Mouse (Mus musculus): ENCODE results near the gene Cenpb. TPM values are rescaled to one million over a fixed set of nuclear protein-coding genes. Genes with fewer than 3 reads are reported as not detected.

Gene Cenpb
- total RNA-seq, 1 experiment: 38.5 TPM

DNA sequence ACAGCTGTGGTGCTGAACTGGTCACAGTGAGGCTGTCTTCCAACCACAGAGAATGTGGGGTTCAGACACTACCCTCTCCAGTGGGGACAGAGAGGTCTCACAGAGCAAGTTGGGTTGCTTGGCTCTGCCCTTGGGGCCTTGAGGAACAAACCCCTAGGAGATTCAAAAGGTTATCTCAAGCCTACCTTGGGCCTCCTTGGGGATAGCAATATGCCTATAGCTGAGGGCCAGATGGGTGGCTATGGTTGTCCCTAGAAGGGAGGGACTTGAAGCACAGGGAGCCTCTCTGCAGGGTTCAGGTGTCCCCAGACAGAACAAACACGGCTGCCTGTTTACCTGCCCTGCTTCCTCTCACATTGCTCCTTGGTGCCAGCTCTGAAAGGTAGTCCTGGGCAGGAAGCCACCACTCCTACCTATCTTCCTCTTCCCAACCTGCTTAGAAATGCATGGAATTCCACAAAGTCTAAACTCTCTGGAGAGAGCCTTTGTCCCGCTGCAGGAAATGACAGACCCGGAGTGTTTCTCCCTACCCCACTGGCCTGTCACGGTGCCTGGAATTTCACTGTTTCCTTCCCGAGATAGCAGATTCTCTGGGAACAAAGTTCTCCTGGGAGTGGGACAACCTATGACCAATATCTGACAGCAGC is 39.9 kb downstream of the Cenpb start:
- no peak overlapping the region for H3K4me3 ChIP-seq (ENCODE audit: insufficient read depth in 1 of 2, low read depth in 1 of 2, low read length in 2 of 2, poor library complexity in 1 of 2, severe bottlenecking in 1 of 2)
- no peaks in the 10 kb centered on the region for H3K9me3 ChIP-seq (ENCODE audit: control insufficient read depth, insufficient read depth, low read depth, low read length)
- peaks cover 3% of the 10 kb centered on the region; the same call in 1 of the 2 replicates for H3K36me3 ChIP-seq (ENCODE audit: control insufficient read depth, insufficient read depth, low read length, poor library complexity, severe bottlenecking)
- H3K9ac ChIP-seq (ENCODE audit: insufficient read depth, low read depth, low read length, poor library complexity, severe bottlenecking): no peak overlapping the region
- in situ Hi-C loops (cut with MboI; ENCODE audit: low sequenced_read_pairs in 2 of 2, unreplicated experiment in 2 of 2): no loop called here
- no peak for TF ChIP-seq ZNF384 (IDR thresholded peaks at IDR 0.05; ENCODE audit: low read depth, low read length)
- no peak for TF ChIP-seq CHD2 (IDR thresholded peaks at IDR 0.05; ENCODE audit: low read depth, low read length)
- TF ChIP-seq MAFK (IDR thresholded peaks at IDR 0.05; ENCODE audit: insufficient read depth, low read depth, low read length): no peak
- TF ChIP-seq HCFC1 (IDR thresholded peaks at IDR 0.05; ENCODE audit: borderline replicate concordance, insufficient read depth, low read length): no peak
- TF ChIP-seq ZC3H11A (IDR thresholded peaks at IDR 0.05; ENCODE audit: borderline replicate concordance, low read depth, low read length): no peak
- no peak for DNase-seq (ENCODE audit: low read depth, low spot score)
- peaks cover 0 to 8% of the 10 kb centered on the region in 2 experiments; a peak in 1 of 4 replicates for H3K4me1 ChIP-seq (ENCODE audit: control insufficient read depth in 2 of 2, insufficient read depth in 2 of 2, low read length in 2 of 2, poor library complexity in 1 of 2)
- H3K27ac ChIP-seq (ENCODE audit: insufficient read depth, low read depth, low read length, poor library complexity, severe bottlenecking): no peak overlapping the region

DNA sequence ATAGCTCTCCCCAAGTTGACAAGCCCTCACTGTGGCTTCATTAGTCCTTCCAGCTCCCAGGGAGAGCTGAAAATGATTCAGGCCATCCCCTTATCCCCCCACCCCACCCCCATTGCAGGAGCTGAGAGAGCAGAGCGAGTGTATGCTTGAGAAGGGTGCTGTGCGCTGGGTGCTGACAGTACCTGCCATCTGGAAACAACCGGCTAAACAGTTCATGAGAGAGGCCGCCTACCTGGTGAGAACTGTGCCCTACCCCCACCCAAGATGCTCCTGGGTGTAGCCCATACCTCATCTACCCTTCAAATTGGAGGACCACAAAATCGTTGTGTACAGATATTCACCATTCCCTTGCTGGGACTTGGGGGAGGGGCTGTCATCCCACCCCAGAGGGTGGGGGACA is 40.6 kb downstream of the Cenpb start:
- H3K27ac ChIP-seq (ENCODE audit: insufficient read depth, low read depth, low read length, poor library complexity, severe bottlenecking): no peak overlapping the region
- H3K36me3 ChIP-seq (ENCODE audit: control insufficient read depth, insufficient read depth, low read length, poor library complexity, severe bottlenecking): no peaks in the 10 kb centered on the region
- no peak for DNase-seq (ENCODE audit: low read depth, low spot score)
- peaks cover 0 to 11% of the 10 kb centered on the region in 2 experiments; a peak in 1 of 4 replicates for H3K4me1 ChIP-seq (ENCODE audit: control insufficient read depth in 2 of 2, insufficient read depth in 2 of 2, low read length in 2 of 2, poor library complexity in 1 of 2)
- TF ChIP-seq HCFC1 (IDR thresholded peaks at IDR 0.05; ENCODE audit: borderline replicate concordance, insufficient read depth, low read length): no peak
- no peak for TF ChIP-seq MAFK (IDR thresholded peaks at IDR 0.05; ENCODE audit: insufficient read depth, low read depth, low read length)
- no peak for TF ChIP-seq ZNF384 (IDR thresholded peaks at IDR 0.05; ENCODE audit: low read depth, low read length)
- TF ChIP-seq ZC3H11A (IDR thresholded peaks at IDR 0.05; ENCODE audit: borderline replicate concordance, low read depth, low read length): no peak
- TF ChIP-seq CHD2 (IDR thresholded peaks at IDR 0.05; ENCODE audit: low read depth, low read length): no peak
- no peak overlapping the region for H3K9ac ChIP-seq (ENCODE audit: insufficient read depth, low read depth, low read length, poor library complexity, severe bottlenecking)
- in situ Hi-C loops (cut with MboI; ENCODE audit: low sequenced_read_pairs in 2 of 2, unreplicated experiment in 2 of 2): no loop called here
- no peak overlapping the region for H3K4me3 ChIP-seq (ENCODE audit: insufficient read depth in 1 of 2, low read depth in 1 of 2, low read length in 2 of 2, poor library complexity in 1 of 2, severe bottlenecking in 1 of 2)
- H3K9me3 ChIP-seq (ENCODE audit: control insufficient read depth, insufficient read depth, low read depth, low read length): no peaks in the 10 kb centered on the region

DNA sequence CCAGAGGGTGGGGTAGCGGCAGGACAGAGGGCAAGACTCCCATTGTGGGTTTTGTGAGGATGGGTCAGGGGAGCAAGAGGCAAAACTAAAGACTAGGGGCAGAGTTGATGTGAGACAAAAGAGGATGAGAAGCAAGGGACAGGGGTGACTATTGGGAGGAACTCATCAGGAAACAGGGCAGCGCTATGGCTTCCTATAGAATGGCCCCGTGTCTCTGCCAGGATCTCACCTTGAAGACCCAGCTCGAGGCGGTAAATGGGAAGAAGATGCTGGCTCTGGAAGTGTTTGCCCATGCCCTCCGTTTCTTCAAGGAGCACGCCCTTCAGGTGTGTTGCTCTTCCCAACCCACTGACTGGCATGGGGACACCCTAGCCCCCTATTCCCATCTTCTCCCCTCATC is 41.1 kb downstream of the Cenpb start:
- H3K9me3 ChIP-seq (ENCODE audit: control insufficient read depth, insufficient read depth, low read depth, low read length): no peaks in the 10 kb centered on the region
- no peaks in the 10 kb centered on the region for H3K36me3 ChIP-seq (ENCODE audit: control insufficient read depth, insufficient read depth, low read length, poor library complexity, severe bottlenecking)
- DNase-seq (ENCODE audit: low read depth, low spot score): no peak
- H3K4me1 ChIP-seq (ENCODE audit: control insufficient read depth in 2 of 2, insufficient read depth in 2 of 2, low read length in 2 of 2, poor library complexity in 1 of 2): peaks cover 0 to 12% of the 10 kb centered on the region in 2 experiments; a peak in 1 of 4 replicates
- TF ChIP-seq MAFK (IDR thresholded peaks at IDR 0.05; ENCODE audit: insufficient read depth, low read depth, low read length) (no peak), ZC3H11A (IDR thresholded peaks at IDR 0.05; ENCODE audit: borderline replicate concordance, low read depth, low read length) (no peak), ZNF384 (IDR thresholded peaks at IDR 0.05; ENCODE audit: low read depth, low read length) (no peak), HCFC1 (IDR thresholded peaks at IDR 0.05; ENCODE audit: borderline replicate concordance, insufficient read depth, low read length) (no peak), CHD2 (IDR thresholded peaks at IDR 0.05; ENCODE audit: low read depth, low read length) (no peak)
- H3K4me3 ChIP-seq (ENCODE audit: insufficient read depth in 1 of 2, low read depth in 1 of 2, low read length in 2 of 2, poor library complexity in 1 of 2, severe bottlenecking in 1 of 2): no peak overlapping the region
- in situ Hi-C loops (cut with MboI; ENCODE audit: low sequenced_read_pairs in 2 of 2, unreplicated experiment in 2 of 2): no loop called here
- H3K9ac ChIP-seq (ENCODE audit: insufficient read depth, low read depth, low read length, poor library complexity, severe bottlenecking): no peak overlapping the region
- H3K27ac ChIP-seq (ENCODE audit: insufficient read depth, low read depth, low read length, poor library complexity, severe bottlenecking): no peak overlapping the region

DNA sequence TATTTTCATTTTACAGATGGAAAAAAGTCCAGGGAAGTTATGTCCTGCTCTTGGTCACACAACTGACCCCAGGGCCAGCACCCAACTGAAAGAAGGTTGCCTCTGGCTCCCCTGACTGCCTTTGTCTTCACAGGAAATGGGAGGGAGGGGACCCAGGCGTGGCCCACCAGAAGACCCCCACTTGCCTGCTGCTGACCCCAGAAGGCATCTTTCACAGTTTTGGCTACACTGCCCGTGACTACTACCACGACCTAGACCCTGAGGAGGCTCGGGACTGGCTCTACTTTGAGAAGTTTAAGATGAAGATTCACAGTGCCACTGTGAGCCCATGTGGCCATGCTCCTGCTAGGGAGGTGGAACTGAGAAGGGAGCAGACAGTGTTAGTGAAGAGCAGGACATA is 41.6 kb downstream of the Cenpb start:
- TF ChIP-seq ZNF384 (IDR thresholded peaks at IDR 0.05; ENCODE audit: low read depth, low read length) (no peak), HCFC1 (IDR thresholded peaks at IDR 0.05; ENCODE audit: borderline replicate concordance, insufficient read depth, low read length) (no peak), ZC3H11A (IDR thresholded peaks at IDR 0.05; ENCODE audit: borderline replicate concordance, low read depth, low read length) (no peak), CHD2 (IDR thresholded peaks at IDR 0.05; ENCODE audit: low read depth, low read length) (no peak), MAFK (IDR thresholded peaks at IDR 0.05; ENCODE audit: insufficient read depth, low read depth, low read length) (no peak)
- Histone ChIP-seq H3K27ac (ENCODE audit: insufficient read depth, low read depth, low read length, poor library complexity, severe bottlenecking) (no peak overlapping the region), H3K36me3 (ENCODE audit: control insufficient read depth, insufficient read depth, low read length, poor library complexity, severe bottlenecking) (no peaks in the 10 kb centered on the region)

More for the DNA sequence above, 41.6 kb downstream of the Cenpb start:
- in situ Hi-C loops (cut with MboI; ENCODE audit: low sequenced_read_pairs in 2 of 2, unreplicated experiment in 2 of 2): no loop called here
- H3K9ac ChIP-seq (ENCODE audit: insufficient read depth, low read depth, low read length, poor library complexity, severe bottlenecking): no peak overlapping the region
- no peaks in the 10 kb centered on the region for H3K9me3 ChIP-seq (ENCODE audit: control insufficient read depth, insufficient read depth, low read depth, low read length)
- no peak overlapping the region for H3K4me3 ChIP-seq (ENCODE audit: insufficient read depth in 1 of 2, low read depth in 1 of 2, low read length in 2 of 2, poor library complexity in 1 of 2, severe bottlenecking in 1 of 2)
- no peak for DNase-seq (ENCODE audit: low read depth, low spot score)
- peaks cover 0 to 10% of the 10 kb centered on the region in 2 experiments; a peak in 1 of 4 replicates for H3K4me1 ChIP-seq (ENCODE audit: control insufficient read depth in 2 of 2, insufficient read depth in 2 of 2, low read length in 2 of 2, poor library complexity in 1 of 2)

Data from ES-E14 (cell line).